Mouse (Mus musculus): ENCODE data around the gene Ffar1. TPM values are rescaled to one million over a fixed set of nuclear protein-coding genes. Genes with fewer than 3 reads are reported as not detected.

Ffar1 gene
- total RNA-seq (2014; fragmentation: Nextera tagmentation) (not detected in 2 replicates), total RNA-seq (2017) (0.06 and 0.11 TPM in 2 replicates), polyA plus RNA-seq (2012) (not detected in 2 replicates)

- TF ChIP-seq TAL1 (conservative IDR thresholded peaks at IDR 0.05; ENCODE audit: low read depth, low read length) (no peak), CTCF (IDR thresholded peaks at IDR 0.05; ENCODE audit: low read depth, low read length) (no peak), GATA1 (IDR thresholded peaks at IDR 0.05; ENCODE audit: borderline replicate concordance, low read length) (no peak), POLR2AphosphoS5 (IDR thresholded peaks at IDR 0.05; ENCODE audit: insufficient replicate concordance, low read depth, low read length) (no peak), GATA2 (IDR thresholded peaks at IDR 0.05; ENCODE audit: borderline replicate concordance, low read depth, low read length) (no peak)
- DNase-seq (ENCODE audit: low spot score): no peak
- Histone ChIP-seq H3K4me1 (ENCODE audit: insufficient read depth, low read depth, low read length) (peaks cover 7% of the 10 kb centered on the region), H3K4me3 (ENCODE audit: low read depth, low read length) (no peak within 1 kb of the TSS), H3K27me3 (ENCODE audit: insufficient read depth, low read length) (peaks cover 6% of the 10 kb centered on the region; the same call in 1 of the 2 replicates), H3K9me3 (replicated peaks) (no peaks in the 10 kb centered on the region), H3K36me3 (replicated peaks) (no peaks in the 10 kb centered on the region)
- ATAC-seq (ENCODE audit: extremely low read depth, insufficient number of reproducible peaks, low FRiP score, poor library complexity, severe bottlenecking): no peak
These were observed at the start of gene Ffar1 for GRCm38 (mm10) chr7:30861464-30861863. TSS of gene Ffar1 (minus strand) at chr7:30861564.

GRCm38 (mm10) chr7:30909773-30910172 is 48.4 kb upstream of the Ffar1 start:
- ATAC-seq (ENCODE audit: extremely low read depth, insufficient number of reproducible peaks, low FRiP score, poor library complexity, severe bottlenecking) (no peak), DNase-seq (ENCODE audit: low spot score) (no peak)
- Histone ChIP-seq H3K27me3 (ENCODE audit: insufficient read depth, low read length) (no peaks in the 10 kb centered on the region), H3K4me1 (ENCODE audit: insufficient read depth, low read depth, low read length) (no peaks in the 10 kb centered on the region), H3K4me3 (ENCODE audit: low read depth, low read length) (no peak overlapping the region), H3K9me3 (replicated peaks) (no peaks in the 10 kb centered on the region), H3K36me3 (replicated peaks) (no peaks in the 10 kb centered on the region)
- TF ChIP-seq GATA1 (IDR thresholded peaks at IDR 0.05; ENCODE audit: borderline replicate concordance, low read length) (no peak), GATA2 (IDR thresholded peaks at IDR 0.05; ENCODE audit: borderline replicate concordance, low read depth, low read length) (no peak), POLR2AphosphoS5 (IDR thresholded peaks at IDR 0.05; ENCODE audit: insufficient replicate concordance, low read depth, low read length) (no peak)

GRCm38 (mm10) chr7:30908992-30909431 is 47.6 kb upstream of the Ffar1 start:
- Histone ChIP-seq H3K4me1 (ENCODE audit: insufficient read depth, low read depth, low read length) (no peaks in the 10 kb centered on the region), H3K4me3 (ENCODE audit: low read depth, low read length) (no peak overlapping the region), H3K36me3 (replicated peaks) (no peaks in the 10 kb centered on the region), H3K9me3 (replicated peaks) (no peaks in the 10 kb centered on the region), H3K27me3 (ENCODE audit: insufficient read depth, low read length) (no peaks in the 10 kb centered on the region)
- no peak for ATAC-seq (ENCODE audit: extremely low read depth, insufficient number of reproducible peaks, low FRiP score, poor library complexity, severe bottlenecking)
- DNase-seq (ENCODE audit: low spot score): no peak
- TF ChIP-seq GATA1 (IDR thresholded peaks at IDR 0.05; ENCODE audit: borderline replicate concordance, low read length) (no peak), CTCF (IDR thresholded peaks at IDR 0.05; ENCODE audit: low read depth, low read length) (no peak), POLR2AphosphoS5 (IDR thresholded peaks at IDR 0.05; ENCODE audit: insufficient replicate concordance, low read depth, low read length) (no peak)

GRCm38 (mm10) chr7:30908277-30908991 is 47.1 kb upstream of the Ffar1 start:
- no peak for DNase-seq (ENCODE audit: low spot score)
- no peaks in the 10 kb centered on the region for H3K27me3 ChIP-seq (ENCODE audit: insufficient read depth, low read length)
- no peaks in the 10 kb centered on the region for H3K9me3 ChIP-seq (replicated peaks)
- no peaks in the 10 kb centered on the region for H3K4me1 ChIP-seq (ENCODE audit: insufficient read depth, low read depth, low read length)
- H3K36me3 ChIP-seq (replicated peaks): no peaks in the 10 kb centered on the region
- H3K4me3 ChIP-seq (ENCODE audit: low read depth, low read length): no peak overlapping the region
- no peak for ATAC-seq (ENCODE audit: extremely low read depth, insufficient number of reproducible peaks, low FRiP score, poor library complexity, severe bottlenecking)
- TF ChIP-seq TAL1 (conservative IDR thresholded peaks at IDR 0.05; ENCODE audit: low read depth, low read length): no peak

GRCm38 (mm10) chr7:30904042-30904441 is 42.7 kb upstream of the Ffar1 start:
- H3K9me3 ChIP-seq (replicated peaks): no peaks in the 10 kb centered on the region
- H3K4me3 ChIP-seq (ENCODE audit: low read depth, low read length): no peak overlapping the region
- H3K4me1 ChIP-seq (ENCODE audit: insufficient read depth, low read depth, low read length): no peaks in the 10 kb centered on the region
- H3K36me3 ChIP-seq (replicated peaks): no peaks in the 10 kb centered on the region
- ATAC-seq (ENCODE audit: extremely low read depth, insufficient number of reproducible peaks, low FRiP score, poor library complexity, severe bottlenecking) (no peak), DNase-seq (ENCODE audit: low spot score) (no peak)
- TF ChIP-seq GATA1 (IDR thresholded peaks at IDR 0.05; ENCODE audit: borderline replicate concordance, low read length) (no peak), CTCF (IDR thresholded peaks at IDR 0.05; ENCODE audit: low read depth, low read length) (no peak), GATA2 (IDR thresholded peaks at IDR 0.05; ENCODE audit: borderline replicate concordance, low read depth, low read length) (no peak), POLR2AphosphoS5 (IDR thresholded peaks at IDR 0.05; ENCODE audit: insufficient replicate concordance, low read depth, low read length) (no peak), TAL1 (conservative IDR thresholded peaks at IDR 0.05; ENCODE audit: low read depth, low read length) (no peak)
- peaks cover 4% of the 10 kb centered on the region; the same call in 1 of the 2 replicates for H3K27me3 ChIP-seq (ENCODE audit: insufficient read depth, low read length)

- Histone ChIP-seq H3K4me3 (ENCODE audit: low read depth, low read length) (no peak overlapping the region), H3K9me3 (replicated peaks) (no peaks in the 10 kb centered on the region), H3K27me3 (ENCODE audit: insufficient read depth, low read length) (peaks cover 5% of the 10 kb centered on the region; the same call in 1 of the 2 replicates), H3K4me1 (ENCODE audit: insufficient read depth, low read depth, low read length) (no peaks in the 10 kb centered on the region), H3K36me3 (replicated peaks) (no peaks in the 10 kb centered on the region)
- ATAC-seq (ENCODE audit: extremely low read depth, insufficient number of reproducible peaks, low FRiP score, poor library complexity, severe bottlenecking) (no peak), DNase-seq (ENCODE audit: low spot score) (no peak)
- TF ChIP-seq TAL1 (conservative IDR thresholded peaks at IDR 0.05; ENCODE audit: low read depth, low read length) (no peak), GATA2 (IDR thresholded peaks at IDR 0.05; ENCODE audit: borderline replicate concordance, low read depth, low read length) (no peak), CTCF (IDR thresholded peaks at IDR 0.05; ENCODE audit: low read depth, low read length) (no peak), GATA1 (IDR thresholded peaks at IDR 0.05; ENCODE audit: borderline replicate concordance, low read length) (no peak), POLR2AphosphoS5 (IDR thresholded peaks at IDR 0.05; ENCODE audit: insufficient replicate concordance, low read depth, low read length) (no peak)
These were observed 33.9 kb upstream of the Ffar1 start for GRCm38 (mm10) chr7:30895217-30895616.

Data from G1E (cell line).